Mouse (Mus musculus) embryonic facial prominence, embryonic 13.5 days (tissue): ENCODE data around the gene Ubald1. TPM values are rescaled to one million over a fixed set of nuclear protein-coding genes. Genes with fewer than 3 reads are reported as not detected.

Experiments
- ATAC-seq: fragments of 200-750 bp; cut with Nextera tagmentation; 2 replicates; pipeline ENCODE4 v1.8.0; 2017; ENCODE audit warnings: low read depth; ENCODE audit not compliant: insufficient number of reproducible peaks, insufficient read depth, low FRiP score, low TSS enrichment
- H3K27ac ChIP-seq: fragments of 300-500 bp; sonication (generic); 2 replicates; pipeline ENCODE4 v1.5.1; 2015; ENCODE audit warnings: moderate library complexity, mild to moderate bottlenecking, inconsistent platforms
- H3K27me3 ChIP-seq: fragments of 300-500 bp; sonication (generic); 2 replicates; pipeline ENCODE4 v1.6.1; 2015; ENCODE audit warnings: mild to moderate bottlenecking, inconsistent platforms
- H3K36me3 ChIP-seq: fragments of 300-500 bp; sonication (generic); 2 replicates; pipeline ENCODE4 v1.6.1; 2015; ENCODE audit warnings: mild to moderate bottlenecking, inconsistent platforms
- H3K4me1 ChIP-seq: fragments of 300-500 bp; sonication (generic); 2 replicates; pipeline ENCODE4 v1.6.1; 2015; ENCODE audit warnings: inconsistent platforms
- H3K4me2 ChIP-seq: fragments of 300-500 bp; sonication (generic); 2 replicates; pipeline ENCODE4 v1.6.1; 2015; ENCODE audit warnings: moderate library complexity, mild to moderate bottlenecking, inconsistent platforms
- H3K4me3 ChIP-seq: fragments of 300-500 bp; sonication (generic); 2 replicates; pipeline ENCODE4 v1.5.1; 2015; ENCODE audit warnings: mild to moderate bottlenecking, inconsistent platforms
- H3K9ac ChIP-seq: fragments of 300-500 bp; sonication (generic); 2 replicates; pipeline ENCODE4 v1.6.1; 2015; ENCODE audit warnings: mild to moderate bottlenecking, inconsistent platforms
- H3K9me3 ChIP-seq: fragments of 300-500 bp; sonication (generic); 2 replicates; pipeline ENCODE4 v1.6.1; 2016; ENCODE audit warnings: inconsistent platforms
- WGBS: fragments of 180-500 bp; shearing (Covaris S2); methylation state at CpG from one replicate; pipeline ENCODE4 v1.1.7; 2015; ENCODE audit warnings: mixed read lengths; 5-methylcytosine and 5-hydroxymethylcytosine counted together
- polyA plus RNA-seq: library from polyadenylated mRNA; unstranded; fragments of >200 nt; fragmentation: Nextera tagmentation; extraction: Ambion mirVana; gene quantifications from 2 replicates; pipeline ENCODE4 v1.2.1, GENCODE M21; 2015

Gene Ubald1
- polyA plus RNA-seq, 1 experiment from 2014 or later: 41.5 TPM

DNA sequence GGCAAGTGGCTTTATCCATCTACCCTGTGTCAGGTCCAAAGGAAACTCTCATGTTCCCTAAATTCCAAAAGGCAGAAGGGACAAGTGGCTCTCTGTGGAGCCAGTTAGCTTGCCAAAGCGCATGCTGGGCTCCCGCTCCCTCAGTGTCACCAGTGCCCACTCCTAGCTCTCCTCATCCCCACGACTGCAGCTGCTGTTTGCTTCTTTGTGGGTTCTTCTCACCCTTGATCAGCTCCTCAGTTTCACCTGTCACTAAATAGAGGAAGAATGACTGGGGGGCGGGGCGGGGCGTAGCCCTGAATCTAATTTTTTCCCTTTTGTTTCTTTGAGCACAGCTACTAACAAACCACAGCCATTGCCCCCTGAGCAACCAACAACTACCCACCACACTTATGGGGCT is 18.8 kb upstream of the Ubald1 start:
- no peak for ATAC-seq
- H3K27ac ChIP-seq: no peak overlapping the region
- no peak overlapping the region for H3K9ac ChIP-seq
- H3K36me3 ChIP-seq: peaks cover 11% of the 10 kb centered on the region; the same call in 1 of the 2 replicates
- 95% methylated on average over 6 of the region's 6 CpGs for WGBS
- H3K4me1 ChIP-seq: peaks cover 4% of the 10 kb centered on the region; the same call in 1 of the 2 replicates
- H3K9me3 ChIP-seq: no peaks in the 10 kb centered on the region
- H3K27me3 ChIP-seq: no peaks in the 10 kb centered on the region
- H3K4me2 ChIP-seq: no peak overlapping the region
- no peak overlapping the region for H3K4me3 ChIP-seq

DNA sequence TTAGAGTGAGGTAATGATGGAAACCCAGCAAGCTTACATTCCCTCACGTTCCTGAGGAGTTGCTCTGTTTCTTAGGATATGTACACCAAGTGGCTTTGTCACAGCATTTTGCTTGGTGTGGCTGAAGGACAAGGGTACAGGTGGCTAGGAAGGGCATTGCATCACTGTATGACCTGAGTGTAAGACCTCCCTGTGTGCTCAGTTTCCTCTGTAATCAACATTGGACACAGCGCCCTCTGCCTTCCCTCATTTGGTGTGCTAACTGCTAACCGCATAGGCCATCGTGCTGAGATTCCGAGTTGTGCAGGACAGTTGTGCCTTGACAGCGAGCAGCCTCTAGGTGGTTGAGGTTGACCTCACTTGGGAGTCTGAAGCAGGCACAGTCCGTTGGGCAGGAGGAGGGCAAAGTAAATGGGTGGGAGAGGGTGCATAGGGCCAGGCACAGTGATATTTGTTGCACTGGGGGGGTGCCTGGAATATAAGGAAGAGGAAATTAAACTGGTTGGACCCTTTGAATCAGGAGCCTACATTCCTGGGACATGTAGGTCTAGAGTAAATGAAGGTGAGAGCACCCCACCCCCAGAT is 17.1 kb upstream of the Ubald1 start:
- peaks cover 5% of the 10 kb centered on the region; the same call in 1 of the 2 replicates for H3K4me1 ChIP-seq
- no peak for ATAC-seq
- H3K9ac ChIP-seq: no peak overlapping the region
- H3K27ac ChIP-seq: no peak overlapping the region
- H3K9me3 ChIP-seq: no peaks in the 10 kb centered on the region
- 59% methylated on average over 7 of the region's 7 CpGs for WGBS
- no peak overlapping the region for H3K4me2 ChIP-seq
- no peak overlapping the region for H3K4me3 ChIP-seq
- no peaks in the 10 kb centered on the region for H3K27me3 ChIP-seq
- peaks cover 11% of the 10 kb centered on the region; the same call in 1 of the 2 replicates for H3K36me3 ChIP-seq

DNA sequence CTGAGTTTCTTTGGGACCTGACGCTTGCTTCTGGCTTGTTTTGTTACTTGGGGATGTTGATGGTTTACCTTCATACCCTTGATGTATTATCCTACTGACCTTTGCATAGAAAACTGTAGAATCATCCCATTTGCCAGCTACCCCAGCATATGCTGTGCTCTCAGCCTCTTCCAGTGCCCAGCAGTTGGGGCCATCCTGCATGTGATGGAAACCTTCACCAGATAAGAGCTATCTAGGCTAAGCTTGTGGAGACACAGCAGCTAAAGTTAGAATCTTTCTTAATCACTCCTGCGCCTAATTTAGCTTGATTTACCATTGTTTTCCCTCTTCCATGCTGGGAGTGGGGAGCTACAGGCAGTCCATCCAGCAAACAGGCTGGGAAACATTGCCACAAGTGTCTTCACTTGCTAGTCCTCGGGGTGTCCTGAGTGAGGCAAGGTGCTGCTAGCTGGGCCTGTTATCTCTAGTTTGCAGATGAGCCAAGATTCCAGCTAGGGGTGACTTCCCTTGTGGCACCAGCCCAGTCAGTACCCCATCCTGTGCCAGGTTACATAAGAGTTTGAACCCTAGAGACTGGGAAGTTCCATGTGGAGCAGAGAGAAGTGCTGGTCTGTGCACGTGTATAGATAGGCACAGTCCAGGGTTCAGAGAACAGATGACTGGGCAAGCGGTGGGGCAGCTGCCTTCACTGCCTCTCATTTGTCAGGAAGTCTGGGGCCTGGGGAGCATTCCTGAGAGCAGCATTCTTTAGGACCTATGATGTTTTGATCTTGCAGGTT is 16.3 kb upstream of the Ubald1 start:
- 74% methylated on average over 5 of the region's 5 CpGs for WGBS
- 0 out of 2 replicates have a peak overlapping the region, but pooled peaks have one; percentile 5 for H3K27ac ChIP-seq
- no peaks in the 10 kb centered on the region for H3K27me3 ChIP-seq
- H3K4me1 ChIP-seq: peaks cover 7% of the 10 kb centered on the region; the same call in 1 of the 2 replicates
- no peak overlapping the region for H3K4me2 ChIP-seq
- H3K9me3 ChIP-seq: no peaks in the 10 kb centered on the region
- no peak for ATAC-seq
- H3K4me3 ChIP-seq: no peak overlapping the region
- no peak overlapping the region for H3K9ac ChIP-seq
- peaks cover 11% of the 10 kb centered on the region; the same call in 1 of the 2 replicates for H3K36me3 ChIP-seq

DNA sequence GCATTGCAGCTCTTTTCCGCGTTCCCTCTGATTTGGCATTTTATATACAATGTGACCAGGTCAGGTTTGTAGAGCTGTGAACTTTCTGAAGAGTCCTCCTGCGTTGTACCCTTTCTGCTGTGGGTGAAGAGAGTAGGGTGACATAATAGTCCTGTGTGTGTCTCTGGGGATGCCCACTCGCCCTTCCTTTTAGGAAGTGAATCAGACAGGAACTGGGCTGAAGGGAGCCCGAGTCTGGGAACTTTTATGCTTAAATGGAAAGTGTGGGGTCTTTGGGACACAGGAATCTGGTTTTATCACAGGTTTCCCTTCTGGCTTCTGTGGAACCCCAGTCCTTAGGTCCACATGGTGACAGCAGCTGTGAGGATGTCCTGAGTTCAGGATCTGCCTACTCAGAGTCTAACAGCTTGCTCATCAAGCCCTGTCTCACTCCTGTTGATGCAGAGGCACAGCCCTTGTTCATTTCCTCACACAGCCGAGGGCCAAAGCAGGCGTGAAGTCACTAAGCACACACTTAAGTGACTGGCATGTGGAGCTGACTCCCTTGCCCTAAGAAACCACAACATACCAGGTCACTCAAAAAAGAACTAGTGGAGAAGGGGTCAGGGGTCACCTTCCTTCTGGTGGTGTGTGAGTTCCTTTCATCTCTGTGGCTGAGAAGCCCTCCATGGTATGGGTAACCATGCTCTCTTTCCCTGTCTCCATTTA is 14.2 kb upstream of the Ubald1 start:
- Histone ChIP-seq H3K4me2 (no peak overlapping the region), H3K9ac (no peak overlapping the region), H3K9me3 (no peaks in the 10 kb centered on the region), H3K4me1 (peaks cover 13% of the 10 kb centered on the region), H3K4me3 (no peak overlapping the region), H3K36me3 (peaks cover 17% of the 10 kb centered on the region; the same call in 1 of the 2 replicates), H3K27me3 (no peaks in the 10 kb centered on the region), H3K27ac (no peak overlapping the region)
- no peak for ATAC-seq
- 80% methylated on average over 7 of the region's 7 CpGs for WGBS

DNA sequence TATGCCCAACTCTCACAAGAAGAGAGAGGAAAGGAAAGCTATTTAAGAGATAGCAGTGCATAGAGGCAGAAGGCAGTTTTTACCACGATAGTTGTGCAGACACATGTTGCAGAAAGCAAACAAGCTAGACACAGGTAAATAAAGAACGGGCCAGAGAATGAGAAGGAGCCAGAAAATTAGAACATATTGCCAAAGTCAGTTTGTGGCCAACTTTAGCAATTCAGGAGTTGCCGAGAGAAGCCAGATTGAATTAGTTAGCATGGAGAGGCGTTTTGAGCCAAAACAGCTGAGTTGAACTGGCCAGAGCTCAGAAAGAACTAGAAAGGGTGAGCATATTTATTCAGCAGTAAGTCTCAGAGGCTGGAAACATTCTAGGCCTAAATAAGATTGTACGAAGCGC is 12.1 kb upstream of the Ubald1 start:
- 80% methylated on average over 6 of the region's 6 CpGs for WGBS
- no peaks in the 10 kb centered on the region for H3K27me3 ChIP-seq
- H3K4me2 ChIP-seq: no peak overlapping the region
- peaks cover 17% of the 10 kb centered on the region; the same call in 1 of the 2 replicates for H3K36me3 ChIP-seq
- H3K9me3 ChIP-seq: no peaks in the 10 kb centered on the region
- no peak overlapping the region for H3K27ac ChIP-seq
- no peak for ATAC-seq
- H3K4me3 ChIP-seq: no peak overlapping the region
- no peak overlapping the region for H3K9ac ChIP-seq
- peaks cover 29% of the 10 kb centered on the region for H3K4me1 ChIP-seq

DNA sequence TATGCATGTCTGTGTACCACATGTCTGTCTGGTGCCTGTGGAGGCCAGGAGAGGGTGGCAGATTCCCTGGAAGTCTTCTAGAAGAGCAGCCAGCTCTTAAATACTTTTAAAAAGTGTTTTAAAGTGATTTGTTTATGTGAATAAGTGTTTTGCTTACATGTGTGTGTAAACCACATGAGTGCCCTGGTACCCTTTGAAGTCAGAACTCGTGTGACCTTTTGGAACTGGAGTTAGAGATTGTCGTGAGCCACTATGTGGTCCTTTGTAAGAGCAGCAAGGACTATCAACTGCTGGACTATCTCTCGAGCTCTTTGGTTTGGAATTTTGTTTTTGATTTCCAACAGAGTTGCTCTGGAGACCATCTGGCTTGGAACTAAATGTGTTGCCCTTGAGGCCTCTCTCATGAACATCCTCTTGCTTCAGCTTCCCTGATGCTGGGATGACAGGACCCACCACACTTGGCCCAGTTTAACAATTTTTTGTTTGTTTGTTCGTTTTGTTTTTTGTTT is 10.1 kb upstream of the Ubald1 start:
- ATAC-seq: no peak
- H3K4me1 ChIP-seq: peaks cover 32% of the 10 kb centered on the region
- no peak overlapping the region for H3K9ac ChIP-seq
- WGBS: 53% methylated on average over 4 of the region's 4 CpGs
- no peak overlapping the region for H3K4me3 ChIP-seq
- H3K27ac ChIP-seq: peak overlapping the region; percentile 39; the same call in 1 of the 2 replicates
- no peaks in the 10 kb centered on the region for H3K9me3 ChIP-seq
- no peak overlapping the region for H3K4me2 ChIP-seq
- H3K36me3 ChIP-seq: peaks cover 15% of the 10 kb centered on the region; the same call in 1 of the 2 replicates
- no peaks in the 10 kb centered on the region for H3K27me3 ChIP-seq

DNA sequence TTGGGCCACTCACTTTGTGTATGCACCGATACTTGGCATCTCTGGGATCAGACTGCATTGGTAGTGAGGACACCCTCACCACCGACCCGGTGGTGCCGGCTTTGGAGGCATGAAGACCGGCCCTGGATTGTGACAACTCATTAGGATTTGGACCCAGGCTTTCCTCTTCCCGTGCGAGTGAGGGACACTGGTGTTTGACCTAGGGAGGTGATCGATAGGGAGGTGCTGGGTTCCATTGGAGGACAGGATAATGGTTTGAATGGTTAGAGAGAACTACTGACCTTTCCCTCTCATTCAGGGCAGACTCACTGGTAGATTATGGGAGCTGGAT is 6.5 kb upstream of the Ubald1 start:
- Histone ChIP-seq H3K4me3 (peak overlapping the region; percentile 75), H3K9me3 (no peaks in the 10 kb centered on the region), H3K36me3 (peaks cover 9% of the 10 kb centered on the region; the same call in 1 of the 2 replicates), H3K9ac (peak overlapping the region; percentile 94), H3K27me3 (no peaks in the 10 kb centered on the region), H3K4me2 (peak overlapping the region; percentile 84), H3K4me1 (peaks cover 32% of the 10 kb centered on the region), H3K27ac (peak overlapping the region; percentile 82; the same call in 1 of the 2 replicates)
- no peak for ATAC-seq
- 2% methylated on average over 8 of the region's 8 CpGs for WGBS

DNA sequence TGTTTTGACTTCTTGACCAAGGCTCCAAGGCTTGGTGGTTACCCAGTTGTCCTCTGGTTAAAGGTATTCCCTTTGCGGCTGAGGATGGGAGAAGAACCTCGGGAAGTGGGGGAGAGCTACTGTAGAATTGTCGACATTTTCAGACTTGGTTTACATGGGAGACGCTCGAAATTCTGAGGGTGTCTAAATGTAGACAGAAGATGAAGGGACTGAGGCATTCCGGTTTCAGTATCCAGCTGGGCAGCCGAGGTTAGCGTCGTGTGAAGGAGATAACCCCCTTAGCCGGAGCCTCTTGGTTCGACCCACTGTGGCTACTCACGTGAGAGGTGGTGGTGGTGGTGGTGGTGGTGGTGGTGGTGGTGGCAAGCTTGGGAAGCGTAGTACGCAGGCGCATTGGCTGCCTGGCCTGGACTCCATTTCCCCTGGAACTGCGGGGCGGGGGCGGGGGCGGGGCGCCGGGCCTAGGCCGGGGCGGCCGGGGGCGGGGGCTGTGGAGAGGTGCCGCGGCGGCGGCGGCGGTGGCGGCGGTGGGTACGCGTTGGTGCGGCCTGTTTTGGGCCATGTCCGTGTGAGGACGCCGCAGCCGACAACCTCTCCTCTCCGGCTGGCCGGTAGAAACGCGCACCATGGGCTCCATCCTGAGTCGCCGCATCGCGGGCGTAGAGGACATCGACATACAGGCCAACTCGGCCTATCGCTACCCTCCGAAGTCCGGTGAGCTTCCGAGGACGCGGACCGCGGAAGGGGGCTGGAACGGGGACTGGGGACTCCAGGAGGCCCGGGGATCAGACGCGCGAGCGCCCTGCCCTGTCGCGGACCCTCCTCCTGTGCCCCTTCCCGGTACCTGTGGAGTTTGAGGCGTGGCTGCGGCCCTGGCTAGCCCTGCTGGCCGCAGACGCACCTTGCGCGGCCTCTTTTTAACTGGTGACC is 5.9 kb upstream of the Ubald1 start, which contains the start of gene Mgrn1:
Gene Mgrn1, plus strand, starts transcription at position 490 of the 930 bp plus-strand sequence.
- Histone ChIP-seq H3K36me3 (peaks cover 8% of the 10 kb centered on the region; the same call in 1 of the 2 replicates), H3K27me3 (no peaks in the 10 kb centered on the region), H3K4me1 (peaks cover 38% of the 10 kb centered on the region), H3K4me3 (peak within 1 kb of the TSS; percentile 75), H3K9me3 (no peaks in the 10 kb centered on the region), H3K27ac (peak within 1 kb of the TSS; percentile 86), H3K4me2 (peak within 1 kb of the TSS; percentile 84), H3K9ac (peak within 1 kb of the TSS; percentile 94)
- WGBS: 2% methylated on average over 56 of the region's 74 CpGs
- ATAC-seq: peak; percentile 83

DNA sequence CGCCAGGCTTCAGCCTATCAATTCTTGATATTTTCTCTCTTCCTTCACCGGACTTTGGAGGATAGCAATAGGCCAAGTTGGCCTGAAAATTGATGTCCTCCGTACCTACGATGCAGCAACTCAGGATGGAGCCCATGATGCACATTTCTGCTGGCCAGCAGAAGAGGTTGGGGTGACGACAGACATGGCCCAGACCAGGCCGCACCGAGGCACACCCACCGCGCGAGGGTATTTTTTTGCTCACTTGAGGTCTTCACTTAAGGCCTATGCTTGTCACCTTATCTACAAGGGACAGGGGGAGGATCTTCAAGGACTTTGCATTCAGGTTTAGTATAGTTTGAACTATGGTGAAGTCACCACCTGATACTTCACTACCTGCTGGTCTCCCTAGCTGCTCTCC is 4.8 kb upstream of the Ubald1 start:
- Histone ChIP-seq H3K27me3 (no peaks in the 10 kb centered on the region), H3K27ac (no peak overlapping the region; the same call in 1 of the 2 replicates), H3K9ac (no peak overlapping the region), H3K36me3 (peaks cover 5% of the 10 kb centered on the region; the same call in 1 of the 2 replicates), H3K4me3 (no peak overlapping the region), H3K4me2 (no peak overlapping the region), H3K4me1 (peaks cover 33% of the 10 kb centered on the region), H3K9me3 (no peaks in the 10 kb centered on the region)
- WGBS: 92% methylated on average over 10 of the region's 10 CpGs
- no peak for ATAC-seq

DNA sequence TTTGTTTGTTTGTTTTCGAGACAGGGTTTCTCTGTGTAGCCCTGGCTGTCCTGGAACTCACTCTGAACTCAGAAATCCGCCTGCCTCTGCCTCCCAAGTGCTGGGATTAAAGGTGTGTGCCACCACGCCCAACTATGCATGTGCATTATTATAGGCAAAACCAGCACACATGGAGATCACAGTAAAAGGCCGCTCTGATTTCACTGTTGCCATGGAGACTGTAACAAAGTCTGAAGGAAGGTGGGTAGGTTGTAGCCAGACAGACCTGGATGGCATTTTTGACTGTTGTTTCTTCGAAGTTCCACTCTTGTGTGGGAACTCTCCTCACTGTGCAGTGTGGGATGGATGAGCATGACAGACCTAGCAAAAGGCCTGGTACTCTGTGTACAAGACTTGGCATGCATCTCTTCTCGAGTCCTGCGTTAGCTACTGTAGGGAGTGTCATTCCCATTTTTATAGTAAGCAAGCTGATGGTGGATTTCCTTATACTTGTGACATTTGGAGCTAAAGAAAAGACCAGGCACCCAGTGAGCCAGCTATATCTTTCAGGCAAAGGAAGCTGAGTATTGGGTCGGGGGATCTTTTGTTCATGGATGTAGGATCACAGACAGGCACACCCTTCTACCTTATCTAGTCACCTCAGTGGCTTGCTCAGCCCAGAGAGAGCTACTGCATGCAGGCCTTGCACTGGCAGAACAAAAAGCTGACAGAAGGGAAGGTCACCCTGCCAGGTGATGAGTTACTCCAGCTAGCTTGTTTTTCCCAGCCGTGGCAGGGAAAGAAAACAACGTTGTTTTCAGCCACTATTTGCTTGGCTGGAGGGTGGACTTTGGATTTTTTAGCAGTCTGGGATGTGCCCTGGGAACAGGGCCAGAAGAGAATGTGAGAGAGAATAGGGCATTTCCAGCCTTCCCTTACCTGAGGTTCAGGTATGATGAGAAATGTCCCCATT is 1.6 kb upstream of the Ubald1 start:
- H3K9ac ChIP-seq: peak overlapping the region; percentile 96
- peak overlapping the region; percentile 97 for H3K27ac ChIP-seq
- peaks cover 30% of the 10 kb centered on the region for H3K4me1 ChIP-seq
- peak overlapping the region; percentile 68 for H3K4me2 ChIP-seq
- WGBS: 74% methylated on average over 10 of the region's 10 CpGs
- no peaks in the 10 kb centered on the region for H3K27me3 ChIP-seq
- H3K4me3 ChIP-seq: peak overlapping the region; percentile 83
- no peaks in the 10 kb centered on the region for H3K9me3 ChIP-seq
- ATAC-seq: no peak
- H3K36me3 ChIP-seq: no peaks in the 10 kb centered on the region
